Mouse (Mus musculus) liver, adult 2 months (tissue): ENCODE measurements around the gene Col26a1. TPM values are rescaled to one million over a fixed set of nuclear protein-coding genes. Genes with fewer than 3 reads are reported as not detected.
A peak's percentile ranks its signal among the peaks of the same experiment; 100 is the strongest.

Experiments used
- DNase-seq: peaks from one replicate; pipeline ENCODE4 v3.0.0-alpha.2; 2011; ENCODE audit warnings: low read depth, low spot score; ENCODE audit errors: extremely low read depth
- H3K27ac ChIP-seq: fragments of 200-500 bp; replicated peaks from 2 replicates; pipeline ENCODE4 v1.5.1; 2012; ENCODE audit warnings: low read depth, mild to moderate bottlenecking, control low read depth, inconsistent platforms, low read length; ENCODE audit not compliant: insufficient read depth
- H3K27me3 ChIP-seq: fragments of 200-500 bp; 2 replicates; pipeline ENCODE4 v1.6.1; 2012; ENCODE audit warnings: mild to moderate bottlenecking, moderate library complexity, low read length, inconsistent platforms; ENCODE audit not compliant: control insufficient read depth, insufficient read depth
- H3K36me3 ChIP-seq: fragments of 200-500 bp; 2 replicates; pipeline ENCODE4 v1.6.1; 2012; ENCODE audit warnings: low read length, inconsistent platforms; ENCODE audit not compliant: control insufficient read depth, insufficient read depth
- H3K4me1 ChIP-seq: fragments of 200-500 bp; 2 replicates; pipeline ENCODE4 v1.6.1; 2011; ENCODE audit warnings: low read length; ENCODE audit not compliant: control insufficient read depth, insufficient read depth
- H3K4me3 ChIP-seq: fragments of 200-500 bp; 2 replicates; pipeline ENCODE4 v1.5.1; 2011; ENCODE audit warnings: low read depth, mild to moderate bottlenecking, control low read depth, low read length, moderate library complexity; ENCODE audit not compliant: insufficient read depth
- H3K79me2 ChIP-seq: fragments of 200-500 bp; 2 replicates; pipeline ENCODE4 v1.6.1; 2012; ENCODE audit warnings: inconsistent platforms, mild to moderate bottlenecking, low read length, moderate library complexity; ENCODE audit not compliant: control insufficient read depth, insufficient read depth
- H3K9ac ChIP-seq: fragments of 200-500 bp; 2 replicates; pipeline ENCODE4 v1.6.1; 2012; ENCODE audit warnings: low read depth, mild to moderate bottlenecking, control low read depth, inconsistent platforms, low read length
- CTCF ChIP-seq: fragments of 200-500 bp; IDR thresholded peaks from 2 replicates; pipeline ENCODE4 v1.5.1; 2011; ENCODE audit warnings: low read depth, low read length, control low read depth
- POLR2A ChIP-seq: fragments of 200-500 bp; IDR thresholded peaks from 2 replicates; pipeline ENCODE4 v1.6.1; 2011; ENCODE audit warnings: low read length, control low read depth; ENCODE audit not compliant: insufficient read depth; ENCODE audit errors: extremely low read depth
- WGBS: fragments of 180-500 bp; shearing (Covaris S2); methylation state at CpG from one replicate; pipeline ENCODE4 v1.1.7; 2018; 5-methylcytosine and 5-hydroxymethylcytosine counted together
- polyA plus RNA-seq: library from polyadenylated mRNA; depleted of rRNA; stranded (reverse); fragments of >200 nt; gene quantifications from 2 replicates; pipeline ENCODE4 v1.2.3, GENCODE M21; 2012
- total RNA-seq: library from RNA; depleted of rRNA; stranded (reverse); fragments of >200 nt; gene quantifications from 2 replicates; pipeline ENCODE4 v1.2.3, GENCODE M21; 2014

Col26a1 gene
- total and polyA plus RNA-seq, 2 experiments, result not detected

GRCm38 (mm10) chr5:136806379-136807056 is 76.5 kb downstream of the Col26a1 start:
- no peaks in the 10 kb centered on the region for H3K79me2 ChIP-seq
- no peak overlapping the region for H3K9ac ChIP-seq
- H3K27me3 ChIP-seq, result no peaks in the 10 kb centered on the region; the same call in 1 of the 2 replicates
- no peak for DNase-seq
- H3K4me3 ChIP-seq, result no peak overlapping the region
- no peak overlapping the region for H3K27ac ChIP-seq
- no peaks in the 10 kb centered on the region for H3K36me3 ChIP-seq
- no peaks in the 10 kb centered on the region for H3K4me1 ChIP-seq
- 51% methylated on average over 16 of the region's 16 CpGs for WGBS
- TF ChIP-seq CTCF (no peak), POLR2A (no peak)

- 86% methylated on average over 6 of the region's 6 CpGs for WGBS
- H3K4me1 ChIP-seq, result no peaks in the 10 kb centered on the region
- no peaks in the 10 kb centered on the region for H3K79me2 ChIP-seq
- no peak for DNase-seq
- TF ChIP-seq CTCF (no peak), POLR2A (no peak)
- no peaks in the 10 kb centered on the region for H3K27me3 ChIP-seq
- H3K4me3 ChIP-seq, result no peak overlapping the region
- H3K9ac ChIP-seq, result no peak overlapping the region
- H3K36me3 ChIP-seq, result no peaks in the 10 kb centered on the region
- no peak overlapping the region for H3K27ac ChIP-seq
Measured at GRCm38 (mm10) chr5:136805019-136805418, 78.0 kb downstream of the Col26a1 start.

- H3K27ac ChIP-seq, result no peak overlapping the region
- 76% methylated on average over 1 of the region's 1 CpGs for WGBS
- H3K4me3 ChIP-seq, result no peak overlapping the region
- H3K79me2 ChIP-seq, result no peaks in the 10 kb centered on the region
- H3K36me3 ChIP-seq, result no peaks in the 10 kb centered on the region
- H3K9ac ChIP-seq, result no peak overlapping the region
- H3K27me3 ChIP-seq, result no peaks in the 10 kb centered on the region
- TF ChIP-seq POLR2A, result no peak
- TF ChIP-seq CTCF, result no peak
- DNase-seq, result no peak
- H3K4me1 ChIP-seq, result no peaks in the 10 kb centered on the region
Measured at GRCm38 (mm10) chr5:136804246-136804645, 78.8 kb downstream of the Col26a1 start.

- Histone ChIP-seq H3K4me1 (no peaks in the 10 kb centered on the region), H3K9ac (no peak overlapping the region), H3K36me3 (no peaks in the 10 kb centered on the region), H3K79me2 (no peaks in the 10 kb centered on the region), H3K27me3 (no peaks in the 10 kb centered on the region), H3K4me3 (no peak overlapping the region), H3K27ac (no peak overlapping the region)
- no peak for TF ChIP-seq CTCF
- no peak for TF ChIP-seq POLR2A
- 9% methylated on average over 17 of the region's 17 CpGs for WGBS
- DNase-seq, result peak; percentile 19
Measured at GRCm38 (mm10) chr5:136802732-136803131, 80.3 kb downstream of the Col26a1 start.

DNA sequence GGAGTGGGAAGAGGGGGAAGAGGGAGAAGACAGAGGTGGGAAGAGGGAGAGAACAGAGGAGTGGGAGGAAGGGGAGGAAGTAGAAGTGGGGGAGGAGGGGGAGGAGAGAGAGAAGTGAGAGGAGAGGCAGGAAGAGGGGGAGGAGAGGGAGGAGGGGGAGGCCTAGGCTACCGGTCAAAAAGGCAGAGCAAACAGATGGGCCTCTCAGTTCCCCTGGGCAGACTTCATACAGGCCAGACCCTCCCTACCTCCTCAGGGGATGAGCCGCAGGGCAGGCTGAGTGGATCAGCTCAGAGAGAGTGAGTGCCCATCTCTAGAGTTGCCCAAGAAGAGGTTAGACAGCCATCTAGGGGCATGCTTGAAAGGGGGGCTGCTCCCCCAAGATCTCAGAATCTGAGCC is 86.1 kb downstream of the Col26a1 start:
- Histone ChIP-seq H3K79me2 (no peaks in the 10 kb centered on the region), H3K36me3 (no peaks in the 10 kb centered on the region), H3K27me3 (no peaks in the 10 kb centered on the region), H3K27ac (no peak overlapping the region), H3K4me3 (no peak overlapping the region), H3K4me1 (no peaks in the 10 kb centered on the region), H3K9ac (no peak overlapping the region)
- no peak for TF ChIP-seq CTCF
- TF ChIP-seq POLR2A, result no peak
- DNase-seq, result no peak
- 65% methylated on average over 2 of the region's 2 CpGs for WGBS

- no peaks in the 10 kb centered on the region for H3K79me2 ChIP-seq
- no peak overlapping the region for H3K9ac ChIP-seq
- no peak for DNase-seq
- no peaks in the 10 kb centered on the region for H3K4me1 ChIP-seq
- no peak overlapping the region for H3K27ac ChIP-seq
- H3K27me3 ChIP-seq, result no peaks in the 10 kb centered on the region
- no peaks in the 10 kb centered on the region for H3K36me3 ChIP-seq
- no peak overlapping the region for H3K4me3 ChIP-seq
- 88% methylated on average over 15 of the region's 15 CpGs for WGBS
- no peak for TF ChIP-seq CTCF
- TF ChIP-seq POLR2A, result no peak
Measured at GRCm38 (mm10) chr5:136793807-136794206, 89.2 kb downstream of the Col26a1 start.
